Mouse (Mus musculus): ENCODE results near the gene Sec1. TPM values are rescaled to one million over a fixed set of nuclear protein-coding genes. Genes with fewer than 3 reads are reported as not detected.

Sec1 gene
- polyA plus RNA-seq, 1 experiment = 0.68 TPM

- Histone ChIP-seq H3K27me3 (ENCODE audit: control insufficient read depth, insufficient read depth, low read length) (no peaks in the 10 kb centered on the region), H3K36me3 (ENCODE audit: control insufficient read depth, insufficient read depth, low read length) (peaks cover 24% of the 10 kb centered on the region), H3K4me1 (ENCODE audit: control insufficient read depth, insufficient read depth, insufficient read length) (peaks cover 5% of the 10 kb centered on the region; the same call in 1 of the 2 replicates), H3K27ac (ENCODE audit: insufficient read depth, low read length) (no peak overlapping the region), H3K4me3 (ENCODE audit: extremely low read depth, insufficient read depth, insufficient read length) (no peak overlapping the region)
- 90% methylated on average over 10 of the region's 10 CpGs for whole genome bisulfite sequencing
- TF ChIP-seq CTCF (IDR thresholded peaks at IDR 0.05; ENCODE audit: extremely low read depth, insufficient read depth, insufficient read length, insufficient replicate concordance) (no peak), POLR2A (IDR thresholded peaks at IDR 0.05; ENCODE audit: low read depth, low read length) (no peak)
- DNase-seq (ENCODE audit: low read depth in 1 of 2, low spot score in 2 of 2) = no peak
Observed at GRCm38 (mm10) chr7:45719180-45719579, 25.0 kb upstream of the Sec1 start.

GRCm38 (mm10) chr7:45718331-45718730 lies 24.1 kb upstream of the Sec1 start:
- TF ChIP-seq POLR2A (IDR thresholded peaks at IDR 0.05; ENCODE audit: low read depth, low read length) (no peak), CTCF (IDR thresholded peaks at IDR 0.05; ENCODE audit: extremely low read depth, insufficient read depth, insufficient read length, insufficient replicate concordance) (no peak)
- WGBS = under 1% methylated on average over 20 of the region's 20 CpGs
- Histone ChIP-seq H3K4me1 (ENCODE audit: control insufficient read depth, insufficient read depth, insufficient read length) (peaks cover 5% of the 10 kb centered on the region; the same call in 1 of the 2 replicates), H3K36me3 (ENCODE audit: control insufficient read depth, insufficient read depth, low read length) (peaks cover 20% of the 10 kb centered on the region), H3K27ac (ENCODE audit: insufficient read depth, low read length) (peak overlapping the region; percentile 82), H3K27me3 (ENCODE audit: control insufficient read depth, insufficient read depth, low read length) (no peaks in the 10 kb centered on the region), H3K4me3 (ENCODE audit: extremely low read depth, insufficient read depth, insufficient read length) (peak overlapping the region; percentile 90)
- no peak for DNase-seq (ENCODE audit: low read depth in 1 of 2, low spot score in 2 of 2)

GRCm38 (mm10) chr7:45717918-45718297 lies 23.7 kb upstream of the Sec1 start, which contains the start of gene Sphk2:
Sphk2 (minus strand) TSS chr7:45718002.
- H3K36me3 ChIP-seq (ENCODE audit: control insufficient read depth, insufficient read depth, low read length) = peaks cover 24% of the 10 kb centered on the region
- H3K27ac ChIP-seq (ENCODE audit: insufficient read depth, low read length) = peak within 1 kb of the TSS; percentile 93
- under 1% methylated on average over 41 of the region's 41 CpGs for WGBS
- peak; percentile 94 to 97 for DNase-seq (ENCODE audit: low read depth in 1 of 2, low spot score in 2 of 2)
- H3K4me1 ChIP-seq (ENCODE audit: control insufficient read depth, insufficient read depth, insufficient read length) = peaks cover 5% of the 10 kb centered on the region; the same call in 1 of the 2 replicates
- H3K27me3 ChIP-seq (ENCODE audit: control insufficient read depth, insufficient read depth, low read length) = no peaks in the 10 kb centered on the region
- peak; percentile 97 for TF ChIP-seq POLR2A (IDR thresholded peaks at IDR 0.05; ENCODE audit: low read depth, low read length)
- no peak for TF ChIP-seq CTCF (IDR thresholded peaks at IDR 0.05; ENCODE audit: extremely low read depth, insufficient read depth, insufficient read length, insufficient replicate concordance)
- H3K4me3 ChIP-seq (ENCODE audit: extremely low read depth, insufficient read depth, insufficient read length) = peak within 1 kb of the TSS; percentile 90

- peaks cover 5% of the 10 kb centered on the region; the same call in 1 of the 2 replicates for H3K4me1 ChIP-seq (ENCODE audit: control insufficient read depth, insufficient read depth, insufficient read length)
- peak overlapping the region; percentile 93 for H3K27ac ChIP-seq (ENCODE audit: insufficient read depth, low read length)
- H3K27me3 ChIP-seq (ENCODE audit: control insufficient read depth, insufficient read depth, low read length) = no peaks in the 10 kb centered on the region
- DNase-seq (ENCODE audit: low read depth in 1 of 2, low spot score in 2 of 2) = no peak
- 7% methylated on average over 31 of the region's 31 CpGs for WGBS
- peaks cover 31% of the 10 kb centered on the region for H3K36me3 ChIP-seq (ENCODE audit: control insufficient read depth, insufficient read depth, low read length)
- peak overlapping the region; percentile 90 for H3K4me3 ChIP-seq (ENCODE audit: extremely low read depth, insufficient read depth, insufficient read length)
- TF ChIP-seq CTCF (IDR thresholded peaks at IDR 0.05; ENCODE audit: extremely low read depth, insufficient read depth, insufficient read length, insufficient replicate concordance) (no peak), POLR2A (IDR thresholded peaks at IDR 0.05; ENCODE audit: low read depth, low read length) (no peak)
Observed at GRCm38 (mm10) chr7:45716952-45717917, 23.0 kb upstream of the Sec1 start.

GRCm38 (mm10) chr7:45716460-45716857 lies 22.3 kb upstream of the Sec1 start:
- DNase-seq (ENCODE audit: low read depth in 1 of 2, low spot score in 2 of 2) = no peak
- 80% methylated on average over 3 of the region's 3 CpGs for WGBS
- peak overlapping the region; percentile 24; the same call in 1 of the 2 replicates for H3K4me3 ChIP-seq (ENCODE audit: extremely low read depth, insufficient read depth, insufficient read length)
- no peaks in the 10 kb centered on the region for H3K27me3 ChIP-seq (ENCODE audit: control insufficient read depth, insufficient read depth, low read length)
- TF ChIP-seq POLR2A (IDR thresholded peaks at IDR 0.05; ENCODE audit: low read depth, low read length) (no peak), CTCF (IDR thresholded peaks at IDR 0.05; ENCODE audit: extremely low read depth, insufficient read depth, insufficient read length, insufficient replicate concordance) (no peak)
- peaks cover 5% of the 10 kb centered on the region; the same call in 1 of the 2 replicates for H3K4me1 ChIP-seq (ENCODE audit: control insufficient read depth, insufficient read depth, insufficient read length)
- peaks cover 34% of the 10 kb centered on the region for H3K36me3 ChIP-seq (ENCODE audit: control insufficient read depth, insufficient read depth, low read length)
- H3K27ac ChIP-seq (ENCODE audit: insufficient read depth, low read length) = 0 out of 2 replicates have a peak overlapping the region, but pooled peaks have one; percentile 25

- Histone ChIP-seq H3K4me3 (ENCODE audit: extremely low read depth, insufficient read depth, insufficient read length) (no peak overlapping the region), H3K27ac (ENCODE audit: insufficient read depth, low read length) (peak overlapping the region; percentile 48), H3K27me3 (ENCODE audit: control insufficient read depth, insufficient read depth, low read length) (no peaks in the 10 kb centered on the region), H3K36me3 (ENCODE audit: control insufficient read depth, insufficient read depth, low read length) (peaks cover 36% of the 10 kb centered on the region), H3K4me1 (ENCODE audit: control insufficient read depth, insufficient read depth, insufficient read length) (peaks cover 5% of the 10 kb centered on the region; the same call in 1 of the 2 replicates)
- TF ChIP-seq CTCF (IDR thresholded peaks at IDR 0.05; ENCODE audit: extremely low read depth, insufficient read depth, insufficient read length, insufficient replicate concordance) = no peak
- TF ChIP-seq POLR2A (IDR thresholded peaks at IDR 0.05; ENCODE audit: low read depth, low read length) = no peak
- DNase-seq (ENCODE audit: low read depth in 1 of 2, low spot score in 2 of 2) = no peak
- 57% methylated on average over 19 of the region's 19 CpGs for WGBS
Observed at GRCm38 (mm10) chr7:45715741-45716459, 21.7 kb upstream of the Sec1 start.
